Mouse (Mus musculus) hindbrain, postnatal 0 days (tissue): Measurements from ENCODE around the gene Calhm6. TPM values are rescaled to one million over a fixed set of nuclear protein-coding genes. Genes with fewer than 3 reads are reported as not detected.

Experiments used
- ATAC-seq: fragments of 200-750 bp; cut with Nextera tagmentation; 2 replicates; pipeline ENCODE4 v1.8.0; 2017; ENCODE audit warnings: mild to moderate bottlenecking, moderate TSS enrichment, moderate library complexity
- DNase-seq: peaks from one replicate; pipeline ENCODE4 v3.0.0-alpha.2; 2015; ENCODE audit warnings: low spot score
- H3K27ac ChIP-seq: fragments of 300-500 bp; sonication (generic); 2 replicates; pipeline ENCODE4 v1.5.1; 2014; ENCODE audit warnings: mild to moderate bottlenecking
- H3K27me3 ChIP-seq: fragments of 300-500 bp; sonication (generic); 2 replicates; pipeline ENCODE4 v1.6.1; 2014; ENCODE audit warnings: low read length, mixed read lengths; ENCODE audit not compliant: insufficient read depth
- H3K36me3 ChIP-seq: fragments of 300-500 bp; sonication (generic); 2 replicates; pipeline ENCODE4 v1.6.1; 2014; ENCODE audit warnings: low read length, mixed read lengths; ENCODE audit not compliant: insufficient read depth
- H3K4me1 ChIP-seq: fragments of 300-500 bp; sonication (generic); 2 replicates; pipeline ENCODE4 v1.6.1; 2014; ENCODE audit warnings: antibody characterized with exemption, low read length, mixed read lengths; ENCODE audit not compliant: insufficient read depth
- H3K4me2 ChIP-seq: fragments of 300-500 bp; sonication (generic); 2 replicates; pipeline ENCODE4 v1.6.1; 2014; ENCODE audit warnings: low read depth, mild to moderate bottlenecking, low read length, moderate library complexity, mixed read lengths
- H3K4me3 ChIP-seq: fragments of 300-500 bp; sonication (generic); 2 replicates; pipeline ENCODE4 v1.5.1; 2014; ENCODE audit warnings: low read length
- H3K9ac ChIP-seq: fragments of 300-500 bp; sonication (generic); replicated peaks from 2 replicates; pipeline ENCODE4 v1.6.1; 2014; ENCODE audit warnings: mild to moderate bottlenecking, low read length, moderate library complexity, mixed read lengths
- H3K9me3 ChIP-seq: fragments of 300-500 bp; sonication (generic); 2 replicates; pipeline ENCODE4 v1.6.1; 2016; ENCODE audit warnings: low read length, mixed read lengths
- CTCF ChIP-seq: IDR thresholded peaks from 2 replicates; pipeline ENCODE4 v1.5.1; 2016; ENCODE audit warnings: antibody characterized with exemption, control low read depth, low read depth
- WGBS: fragments of 180-500 bp; shearing (Covaris S2); extraction: QIAGEN DNeasy Blood & Tissue Kit; methylation state at CpG from one replicate; pipeline ENCODE4 v1.1.7; 2014; 5-methylcytosine and 5-hydroxymethylcytosine counted together
- polyA plus RNA-seq: library from polyadenylated mRNA; unstranded; fragments of >200 nt; fragmentation: Nextera tagmentation; extraction: Ambion mirVana; gene quantifications from 2 replicates; pipeline ENCODE4 v1.2.1, GENCODE M21; 2015
- total RNA-seq: library from RNA; depleted of rRNA; stranded (reverse); fragments of >200 nt; gene quantifications from 2 replicates; pipeline ENCODE4 v1.2.3, GENCODE M21; 2014

Gene Calhm6
- total and polyA plus RNA-seq, 2 experiments from 2014 or later: 0.16 to 1.1 TPM

GRCm38 (mm10) chr10:34136432-34136831 lies 8.6 kb upstream of the Calhm6 start:
- Histone ChIP-seq H3K4me1 (no peaks in the 10 kb centered on the region), H3K9ac (no peak overlapping the region), H3K9me3 (no peaks in the 10 kb centered on the region), H3K36me3 (no peaks in the 10 kb centered on the region), H3K27me3 (no peaks in the 10 kb centered on the region), H3K27ac (no peak overlapping the region), H3K4me3 (no peak overlapping the region), H3K4me2 (no peak overlapping the region)
- WGBS: 10% methylated on average over 6 of the region's 6 CpGs
- TF ChIP-seq CTCF: no peak
- ATAC-seq (no peak), DNase-seq (no peak)

- no peaks in the 10 kb centered on the region for H3K9me3 ChIP-seq
- no peak for ATAC-seq
- DNase-seq: no peak
- H3K27ac ChIP-seq: no peak overlapping the region
- no peaks in the 10 kb centered on the region for H3K27me3 ChIP-seq
- H3K9ac ChIP-seq: no peak overlapping the region
- H3K36me3 ChIP-seq: no peaks in the 10 kb centered on the region
- no peak overlapping the region for H3K4me3 ChIP-seq
- WGBS: 82% methylated on average over 2 of the region's 2 CpGs
- no peak for TF ChIP-seq CTCF
- H3K4me1 ChIP-seq: no peaks in the 10 kb centered on the region
- H3K4me2 ChIP-seq: no peak overlapping the region
Observed at GRCm38 (mm10) chr10:34131356-34131755, 3.6 kb upstream of the Calhm6 start.

GRCm38 (mm10) chr10:34128391-34128790 lies 607 bp upstream of the Calhm6 start:
- H3K4me2 ChIP-seq: no peak overlapping the region
- H3K4me3 ChIP-seq: no peak overlapping the region
- TF ChIP-seq CTCF: no peak
- no peak for DNase-seq
- H3K4me1 ChIP-seq: no peaks in the 10 kb centered on the region
- no peak overlapping the region for H3K9ac ChIP-seq
- ATAC-seq: no peak
- H3K9me3 ChIP-seq: no peaks in the 10 kb centered on the region
- H3K36me3 ChIP-seq: no peaks in the 10 kb centered on the region
- 76% methylated on average over 6 of the region's 6 CpGs for WGBS
- H3K27me3 ChIP-seq: no peaks in the 10 kb centered on the region
- H3K27ac ChIP-seq: no peak overlapping the region

GRCm38 (mm10) chr10:34118421-34118820 lies 9.4 kb downstream of the Calhm6 start:
- no peak overlapping the region for H3K4me2 ChIP-seq
- H3K27me3 ChIP-seq: no peaks in the 10 kb centered on the region
- 92% methylated on average over 2 of the region's 2 CpGs for WGBS
- H3K4me1 ChIP-seq: no peaks in the 10 kb centered on the region
- DNase-seq (no peak), ATAC-seq (no peak)
- H3K36me3 ChIP-seq: no peaks in the 10 kb centered on the region
- no peak overlapping the region for H3K9ac ChIP-seq
- H3K4me3 ChIP-seq: no peak overlapping the region
- no peak for TF ChIP-seq CTCF
- no peaks in the 10 kb centered on the region for H3K9me3 ChIP-seq
- no peak overlapping the region for H3K27ac ChIP-seq

- Histone ChIP-seq H3K4me1 (no peaks in the 10 kb centered on the region), H3K9me3 (no peaks in the 10 kb centered on the region), H3K4me2 (no peak overlapping the region), H3K9ac (no peak overlapping the region), H3K4me3 (no peak overlapping the region), H3K27ac (no peak overlapping the region), H3K27me3 (no peaks in the 10 kb centered on the region), H3K36me3 (no peaks in the 10 kb centered on the region)
- no peak for ATAC-seq
- no peak for TF ChIP-seq CTCF
- no peak for DNase-seq
Observed at GRCm38 (mm10) chr10:34117770-34118169, 10.0 kb downstream of the Calhm6 start.

GRCm38 (mm10) chr10:34117131-34117530 lies 10.7 kb downstream of the Calhm6 start:
- no peaks in the 10 kb centered on the region for H3K9me3 ChIP-seq
- 66% methylated on average over 3 of the region's 3 CpGs for WGBS
- H3K4me3 ChIP-seq: no peak overlapping the region
- no peak overlapping the region for H3K4me2 ChIP-seq
- H3K27me3 ChIP-seq: no peaks in the 10 kb centered on the region
- no peak for TF ChIP-seq CTCF
- no peaks in the 10 kb centered on the region for H3K36me3 ChIP-seq
- no peak for ATAC-seq
- H3K9ac ChIP-seq: no peak overlapping the region
- H3K4me1 ChIP-seq: no peaks in the 10 kb centered on the region
- no peak for DNase-seq
- no peak overlapping the region for H3K27ac ChIP-seq

- no peaks in the 10 kb centered on the region for H3K27me3 ChIP-seq
- H3K9me3 ChIP-seq: no peaks in the 10 kb centered on the region
- no peaks in the 10 kb centered on the region for H3K4me1 ChIP-seq
- DNase-seq (no peak), ATAC-seq (no peak)
- 77% methylated on average over 4 of the region's 4 CpGs for WGBS
- no peak for TF ChIP-seq CTCF
- no peak overlapping the region for H3K4me2 ChIP-seq
- no peak overlapping the region for H3K9ac ChIP-seq
- H3K36me3 ChIP-seq: no peaks in the 10 kb centered on the region
- no peak overlapping the region for H3K27ac ChIP-seq
- H3K4me3 ChIP-seq: no peak overlapping the region
Observed at GRCm38 (mm10) chr10:34111964-34112738, 15.6 kb downstream of the Calhm6 start.
